In the genomic region with DNA sequence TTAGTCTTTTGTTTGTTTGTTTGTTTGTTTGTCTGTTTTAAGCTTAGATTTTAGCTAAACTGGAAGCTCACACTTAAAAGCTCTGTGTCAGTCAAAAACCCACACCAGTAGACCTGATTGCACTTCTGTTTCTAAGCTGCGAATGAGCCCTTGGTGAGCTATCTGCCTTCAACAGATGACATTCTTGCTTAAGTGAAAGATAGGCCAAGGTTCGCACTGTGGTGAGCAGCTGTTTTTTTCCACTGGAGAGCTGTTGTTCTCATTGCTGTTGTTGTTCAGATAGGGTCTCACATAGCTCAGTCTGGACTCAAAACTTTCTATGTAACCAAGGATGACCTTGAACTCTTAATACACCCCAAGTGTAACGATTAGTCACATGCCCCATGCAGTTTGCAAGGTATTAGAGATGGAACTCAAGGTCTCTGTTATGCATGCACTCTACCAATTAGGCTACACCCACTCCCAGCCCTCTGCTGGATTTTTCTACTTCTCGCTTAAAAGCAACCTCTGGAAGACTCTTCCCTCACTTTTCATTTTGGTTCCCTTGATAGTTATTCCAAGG, we compare ENCODE assay signal across 27 mouse cellular contexts. TPM values are rescaled to one million over a fixed set of nuclear protein-coding genes. Genes with fewer than 3 reads are reported as not detected.
DNase-seq lines count a peak whose midpoint lies in the region; ATAC-seq lines count a peak whose summit lies in the region.
"Had no signal": no experiment of that assay in that cellular context is flagged by ENCODE, and none has a peak within 500 bp of the region (broad histone marks: within the 10 kb centered on the region; RNA-seq: fewer than 3 reads in every experiment).

No protein-coding gene starts in this region.

- peak; percentile 68 for DNase-seq in heart, adult 11 months
- DNase-seq in heart, postnatal 10 days = no peak
- DNase-seq in ES-CJ7 (ENCODE audit: low read depth, low spot score) = peak; percentile 67
- peak; percentile 57 for DNase-seq in c-Kit-positive CD71-positive TER-119-negative erythroid progenitor cells, embryonic 14.5 days (ENCODE audit: low read depth)
- DNase-seq in liver, embryonic 13.5 days = peak; percentile 65
- DNase-seq in kidney, postnatal 10 days = no peak
- DNase-seq in Muller cell, postnatal 12 days (ENCODE audit: inconsistent ontology term) = no peak
- DNase-seq in thymus, postnatal 14 days = no peak
- DNase-seq: cerebellum, adult 9-10 months; gastrocnemius, postnatal 14 days; lung, embryonic 14.5 days; right cerebral cortex, postnatal 14 days; thymus, adult 18-20 months had no signal

- H3K4me3 ChIP-seq in liver, embryonic 13.5 days (replicated peaks) = no peak overlapping the region
- H3K4me3 ChIP-seq: embryonic facial prominence, embryonic 12.5 days; erythroblast, embryonic 14.5 days; forebrain, embryonic 13.5 days; hindbrain, embryonic 10.5 days; kidney, embryonic 15.5 days; limb, embryonic 13.5 days; midbrain, embryonic 12.5 days; neural tube, embryonic 12.5 days; stomach, embryonic 15.5 days had no signal

- 19% methylated on average over 4 of the region's 4 CpGs for WGBS in liver, embryonic 13.5 days (ENCODE audit: insufficient replicate concordance)

- 0 out of 2 replicates have a peak, but pooled peaks cover 3% of the 10 kb centered on the region for H3K36me3 ChIP-seq in liver, embryonic 13.5 days
- H3K36me3 ChIP-seq: embryonic facial prominence, embryonic 12.5 days; kidney, embryonic 15.5 days; limb, embryonic 13.5 days; midbrain, embryonic 12.5 days; neural tube, embryonic 12.5 days; stomach, embryonic 15.5 days had no signal

- intact Hi-C loops in heart, postnatal 10 days (cut with DNase I) = no loop called here

- peaks cover 46% of the 10 kb centered on the region for H3K4me1 ChIP-seq in liver, embryonic 13.5 days (replicated peaks)
- H3K4me1 ChIP-seq: embryonic facial prominence, embryonic 12.5 days; forebrain, embryonic 13.5 days; limb, embryonic 13.5 days; midbrain, embryonic 12.5 days; neural tube, embryonic 12.5 days; stomach, embryonic 15.5 days had no signal

- H3K9me3 ChIP-seq in liver, embryonic 13.5 days (replicated peaks) = no peaks in the 10 kb centered on the region
- H3K9me3 ChIP-seq: embryonic facial prominence, embryonic 12.5 days; forebrain, embryonic 13.5 days; kidney, embryonic 15.5 days; midbrain, embryonic 12.5 days; neural tube, embryonic 12.5 days; stomach, embryonic 15.5 days had no signal

- H3K9ac ChIP-seq in liver, embryonic 13.5 days = no peak overlapping the region
- H3K9ac ChIP-seq: embryonic facial prominence, embryonic 12.5 days; forebrain, embryonic 13.5 days; kidney, embryonic 15.5 days; limb, embryonic 13.5 days; lung, embryonic 14.5 days; midbrain, embryonic 12.5 days; neural tube, embryonic 12.5 days; stomach, embryonic 15.5 days had no signal

- peak overlapping the region; percentile 3; the same call in 1 of the 2 replicates for H3K4me2 ChIP-seq in liver, embryonic 13.5 days
- H3K4me2 ChIP-seq: embryonic facial prominence, embryonic 12.5 days; forebrain, embryonic 13.5 days; kidney, embryonic 15.5 days; limb, embryonic 13.5 days; lung, embryonic 14.5 days; midbrain, embryonic 12.5 days; neural tube, embryonic 12.5 days; stomach, embryonic 15.5 days had no signal

- H3K27ac ChIP-seq in liver, embryonic 13.5 days = 0 out of 2 replicates have a peak overlapping the region, but pooled peaks have one; percentile 8
- H3K27ac ChIP-seq: embryonic facial prominence, embryonic 12.5 days; forebrain, embryonic 13.5 days; hindbrain, embryonic 10.5 days; hindbrain, postnatal 0 days; kidney, embryonic 15.5 days; limb, embryonic 13.5 days; macrophage; midbrain, embryonic 12.5 days; neural tube, embryonic 12.5 days; stomach, embryonic 15.5 days had no signal

- H3K27me3 ChIP-seq in liver, embryonic 13.5 days = no peaks in the 10 kb centered on the region
- H3K27me3 ChIP-seq: CH12.LX; forebrain, embryonic 13.5 days; limb, embryonic 13.5 days; midbrain, embryonic 12.5 days; neural tube, embryonic 12.5 days; stomach, embryonic 15.5 days had no signal

- peak; percentile 25 for ATAC-seq in liver, embryonic 13.5 days (ENCODE audit: low read depth)
- ATAC-seq: activated CD4-positive, CD25-positive, alpha-beta regulatory T cell, adult 4 months; forebrain, embryonic 13.5 days; hindbrain, postnatal 0 days; intestine, postnatal 0 days had no signal

RNA-seq across cellular contexts. Expression of gene Cited2, which starts 3.9 kb away (rescaled TPM):
- 10 to 100 TPM; 29.7 to 32.9 TPM for total RNA-seq in heart, postnatal 10 days (2021)
- polyA plus RNA-seq in liver, embryonic 13.5 days (2015; fragmentation: Nextera tagmentation; extraction: Ambion mirVana) = 16.9 and 22.2 TPM in 2 replicates

Comparison
In these comparisons a context has a peak if more than half of its experiments do, and no peak if none do; other contexts are left out.
1. DNase-seq: peak in heart, adult 11 months (single experiment), ES-CJ7 (single experiment), c-Kit-positive CD71-positive TER-119-negative erythroid progenitor cells, embryonic 14.5 days (single experiment) and liver, embryonic 13.5 days (single experiment); none in heart, postnatal 10 days (0 of 2), kidney, postnatal 10 days (single experiment), Muller cell, postnatal 12 days (single experiment) and thymus, postnatal 14 days (single experiment).